Mouse (Mus musculus) small intestine, adult 2 months (tissue): ENCODE measurements around the gene Gpatch11. TPM values are rescaled to one million over a fixed set of nuclear protein-coding genes. Genes with fewer than 3 reads are reported as not detected.
"Not testable (repeated sequence)": the region's sequence is repeated elsewhere in the genome, so short reads cannot be mapped to it uniquely, and the experiment has no call there.

ENCODE experiments used
- H3K27ac ChIP-seq: fragments of 200-500 bp; 2 replicates; pipeline ENCODE4 v1.5.1; 2012; ENCODE audit warnings: low read depth, low read length, control low read depth, inconsistent platforms; ENCODE audit not compliant: insufficient read depth
- H3K27me3 ChIP-seq: fragments of 200-500 bp; 2 replicates; pipeline ENCODE4 v1.6.1; 2012; ENCODE audit warnings: mild to moderate bottlenecking, moderate library complexity, low read length, inconsistent platforms; ENCODE audit not compliant: control insufficient read depth, insufficient read depth
- H3K36me3 ChIP-seq: fragments of 200-500 bp; 2 replicates; pipeline ENCODE4 v1.6.1; 2012; ENCODE audit warnings: mild to moderate bottlenecking, low read length, control low read depth, inconsistent platforms; ENCODE audit not compliant: control insufficient read depth, insufficient read depth
- H3K4me1 ChIP-seq: fragments of 200-500 bp; 2 replicates; pipeline ENCODE4 v1.6.1; 2012; ENCODE audit warnings: low read length, inconsistent platforms, mixed read lengths; ENCODE audit not compliant: control insufficient read depth, insufficient read depth, insufficient read length
- H3K4me3 ChIP-seq: fragments of 200-500 bp; 2 replicates; pipeline ENCODE4 v1.5.1; 2012; ENCODE audit warnings: low read depth, mild to moderate bottlenecking, control low read depth, inconsistent platforms, low read length, moderate library complexity
- CTCF ChIP-seq: fragments of 200-500 bp; IDR thresholded peaks from 2 replicates; pipeline ENCODE4 v1.5.1; 2012; ENCODE audit warnings: low read depth, mild to moderate bottlenecking, control low read depth, inconsistent platforms, low read length, moderate library complexity, mixed read lengths; ENCODE audit not compliant: insufficient replicate concordance, insufficient read length; ENCODE audit errors: extremely low read depth
- POLR2A ChIP-seq: fragments of 200-500 bp; IDR thresholded peaks from 2 replicates; pipeline ENCODE4 v1.6.1; 2012; ENCODE audit warnings: low read depth, mild to moderate bottlenecking, control low read depth, inconsistent platforms, low read length, moderate library complexity
- WGBS: fragments of 180-500 bp; shearing (Covaris S2); methylation state at CpG from one replicate; pipeline ENCODE4 v1.1.7; 2018; 5-methylcytosine and 5-hydroxymethylcytosine counted together
- polyA plus RNA-seq: library from polyadenylated mRNA; depleted of rRNA; stranded (reverse); fragments of >200 nt; gene quantifications from 2 replicates; pipeline ENCODE4 v1.2.3, GENCODE M21; 2012; rRNA removed

Gene Gpatch11
- polyA plus RNA-seq = 4.6 and 6.5 TPM in 2 replicates

DNA sequence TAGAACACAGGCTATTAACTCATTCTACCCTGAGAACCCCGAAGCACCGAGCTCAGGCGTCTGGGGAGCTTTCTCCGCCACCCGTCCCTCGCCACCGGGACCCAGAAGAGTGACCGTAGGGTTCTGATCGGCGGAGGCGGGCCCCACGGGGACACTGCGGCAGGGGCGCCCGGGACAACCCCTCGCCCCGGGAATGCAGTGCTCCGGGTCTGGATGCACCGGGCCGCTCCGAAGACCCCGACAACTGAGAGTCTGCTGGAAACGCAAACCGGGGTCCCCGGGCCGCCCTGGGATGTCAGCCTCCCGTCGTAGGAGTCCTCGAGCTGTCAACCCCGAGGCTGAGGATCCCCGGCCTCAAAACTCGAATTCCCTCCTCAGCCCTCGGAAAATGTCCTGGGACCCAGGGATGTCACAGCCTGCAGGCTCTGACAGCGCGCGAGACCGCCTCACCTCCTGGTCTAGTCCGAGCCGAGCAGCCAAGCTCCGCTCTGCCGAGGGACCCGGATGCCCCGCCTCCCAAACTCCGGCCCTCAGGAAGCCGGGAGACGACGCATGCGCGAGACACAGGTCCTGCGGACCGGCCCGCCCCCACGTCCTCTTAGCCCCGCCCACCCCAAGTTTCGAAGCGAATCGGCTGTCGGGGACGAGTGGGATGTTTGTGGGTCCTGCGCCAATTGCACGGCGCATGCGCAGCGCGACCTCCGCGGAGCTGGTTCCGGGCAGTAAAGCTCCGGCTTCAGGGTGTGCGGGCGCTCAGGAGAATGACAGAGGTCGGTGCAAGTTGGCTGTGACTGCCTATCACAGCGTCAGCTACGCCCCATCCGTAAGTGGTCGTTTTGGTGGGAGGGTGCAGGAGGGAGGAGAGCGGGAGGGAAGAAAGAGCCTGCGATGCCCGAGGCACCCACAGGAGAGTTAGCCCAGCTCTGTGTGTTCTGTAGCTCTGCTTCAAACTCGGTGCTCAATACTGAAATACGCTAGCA lies at the start of gene Gpatch11, which contains the start of gene Heatr5b:
Gene Gpatch11, plus strand, starts transcription at position 712 of the 980 bp plus-strand sequence.
Gene Heatr5b, minus strand, starts transcription at position 509 of the 980 bp plus-strand sequence.
- Histone ChIP-seq H3K27ac (peak within 1 kb of the TSS; percentile 52), H3K4me1 (no peaks in the 10 kb centered on the region), H3K4me3 (peak within 1 kb of the TSS; percentile 93), H3K36me3 (peaks cover 11% of the 10 kb centered on the region), H3K27me3 (no peaks in the 10 kb centered on the region)
- TF ChIP-seq POLR2A (peak; percentile 90), CTCF (no peak)
- WGBS = under 1% methylated on average over 81 of the region's 81 CpGs

DNA sequence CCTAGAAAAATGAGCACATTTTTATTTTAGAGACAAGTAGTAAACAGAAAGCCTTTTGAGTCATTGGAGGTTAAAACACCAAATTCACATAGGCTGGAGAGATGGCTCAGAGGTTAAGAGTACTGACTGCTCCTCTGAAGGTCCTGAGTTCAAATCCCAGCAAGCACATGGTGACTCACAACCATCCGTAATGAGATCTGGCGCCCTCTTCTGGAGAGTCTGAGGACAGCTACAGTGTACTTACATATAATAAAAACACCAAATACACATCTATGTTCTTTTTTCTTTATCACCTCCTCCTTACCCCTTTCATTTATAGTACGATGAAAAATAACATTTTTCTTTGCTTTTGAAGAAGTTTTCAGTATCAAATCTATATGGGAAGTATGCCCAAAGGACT lies 47.1 kb upstream of the Gpatch11 start:
- not testable (repeated sequence) for H3K4me1 ChIP-seq, H3K27me3 ChIP-seq, H3K27ac ChIP-seq, H3K4me3 ChIP-seq
- 79% methylated on average over 3 of the region's 3 CpGs for WGBS
- peaks cover 16% of the 10 kb centered on the region for H3K36me3 ChIP-seq

DNA sequence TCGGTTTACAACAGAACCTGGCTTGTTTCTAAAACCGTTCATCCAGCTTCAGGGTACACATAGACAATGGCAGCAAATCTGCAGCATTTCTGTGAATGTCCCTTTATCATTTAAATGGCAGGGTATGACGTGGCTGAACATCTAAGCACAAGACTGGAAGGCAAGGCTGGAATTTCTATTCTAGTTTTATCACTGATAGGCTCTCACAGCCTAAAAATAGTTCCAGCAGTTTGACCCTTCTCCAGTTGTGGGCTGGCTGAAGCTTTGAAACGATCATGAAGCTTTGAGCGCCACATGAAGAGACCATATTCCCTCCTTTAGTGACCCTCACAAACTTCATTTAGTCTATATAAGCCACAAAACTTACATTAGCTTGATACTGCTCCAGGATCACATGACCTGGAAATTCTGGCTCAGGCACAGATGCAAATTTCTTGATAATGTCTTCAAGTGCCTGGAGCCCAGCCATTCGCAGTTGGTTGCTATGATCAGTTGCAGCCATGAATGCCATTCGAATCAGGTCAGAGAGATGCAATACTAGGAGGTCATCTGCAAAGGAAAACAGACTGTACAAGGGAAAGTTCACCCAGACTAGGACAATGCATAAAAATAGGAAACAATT lies 44.2 kb upstream of the Gpatch11 start:
- no peak overlapping the region for H3K4me3 ChIP-seq
- H3K36me3 ChIP-seq = peaks cover 29% of the 10 kb centered on the region
- no peaks in the 10 kb centered on the region for H3K27me3 ChIP-seq
- H3K4me1 ChIP-seq = no peaks in the 10 kb centered on the region
- TF ChIP-seq POLR2A (no peak), CTCF (no peak)
- 83% methylated on average over 7 of the region's 7 CpGs for WGBS
- no peak overlapping the region for H3K27ac ChIP-seq

DNA sequence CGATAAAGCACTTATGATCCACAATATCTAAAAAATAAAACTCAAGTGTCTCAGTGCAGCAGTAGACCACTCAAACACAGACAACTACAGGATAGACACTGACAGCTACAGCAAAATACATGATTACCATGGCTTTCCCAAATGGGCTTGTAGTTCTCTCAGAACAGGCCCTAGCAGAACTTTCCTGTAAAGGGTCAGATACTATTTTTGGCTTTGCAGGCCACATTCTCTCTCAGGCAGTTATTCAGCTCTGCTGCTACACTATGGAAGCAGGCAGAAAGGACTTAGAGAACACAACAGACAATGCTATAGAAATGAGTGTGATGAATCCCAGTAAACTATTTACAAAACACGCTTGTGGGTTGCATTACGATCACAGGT lies 43.7 kb upstream of the Gpatch11 start:
- 91% methylated on average over 3 of the region's 3 CpGs for WGBS
- peaks cover 34% of the 10 kb centered on the region for H3K36me3 ChIP-seq
- no peak overlapping the region for H3K4me3 ChIP-seq
- TF ChIP-seq CTCF (no peak), POLR2A (no peak)
- H3K27me3 ChIP-seq = no peaks in the 10 kb centered on the region
- H3K4me1 ChIP-seq = no peaks in the 10 kb centered on the region
- no peak overlapping the region for H3K27ac ChIP-seq

DNA sequence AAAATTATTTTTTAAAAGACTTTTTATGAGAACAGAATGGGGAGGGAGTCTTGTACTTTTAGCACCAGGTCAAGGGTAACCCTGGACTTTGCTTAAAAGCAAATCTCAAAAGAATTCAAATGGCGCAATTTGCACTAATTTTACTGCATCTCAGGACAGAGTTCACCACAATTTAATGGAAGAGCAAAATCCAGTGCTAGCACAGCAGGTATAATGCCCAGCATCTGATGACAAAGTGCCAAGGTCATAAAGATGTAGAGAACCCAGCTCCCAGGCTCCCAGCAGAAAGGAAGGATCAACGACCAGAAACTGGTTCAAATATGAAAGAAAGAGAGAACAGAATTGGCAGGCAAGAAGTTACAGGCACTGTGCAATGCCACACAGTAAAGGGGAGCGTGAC lies 43.2 kb upstream of the Gpatch11 start:
- Histone ChIP-seq H3K27me3 (no peaks in the 10 kb centered on the region), H3K4me3 (no peak overlapping the region), H3K27ac (no peak overlapping the region), H3K36me3 (peaks cover 35% of the 10 kb centered on the region), H3K4me1 (no peaks in the 10 kb centered on the region)
- TF ChIP-seq CTCF (no peak), POLR2A (no peak)
- WGBS = 66% methylated on average over 3 of the region's 3 CpGs

DNA sequence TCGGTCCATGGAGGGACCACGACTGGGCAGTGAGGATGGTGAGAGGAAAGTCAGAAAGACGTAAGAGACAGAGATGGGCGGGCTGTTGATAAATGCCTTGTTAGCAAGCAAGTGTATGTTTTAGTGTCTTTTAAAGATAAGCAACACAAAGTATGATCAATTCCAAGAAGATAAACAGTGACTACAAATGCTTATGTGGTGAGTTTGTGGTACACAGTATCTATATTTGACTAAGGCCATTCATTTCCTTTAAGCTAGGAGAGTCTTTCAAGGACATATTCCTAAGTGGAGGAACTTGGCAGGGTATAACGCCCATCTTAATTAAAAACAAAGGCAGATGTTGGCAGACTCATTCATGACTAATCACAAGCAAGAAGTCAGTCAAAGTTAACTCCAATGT lies 41.0 kb upstream of the Gpatch11 start:
- WGBS = 75% methylated on average over 5 of the region's 5 CpGs
- Histone ChIP-seq H3K36me3 (peaks cover 42% of the 10 kb centered on the region), H3K27me3 (no peaks in the 10 kb centered on the region), H3K4me3 (no peak overlapping the region), H3K4me1 (no peaks in the 10 kb centered on the region), H3K27ac (no peak overlapping the region)
- TF ChIP-seq CTCF (no peak), POLR2A (no peak)

DNA sequence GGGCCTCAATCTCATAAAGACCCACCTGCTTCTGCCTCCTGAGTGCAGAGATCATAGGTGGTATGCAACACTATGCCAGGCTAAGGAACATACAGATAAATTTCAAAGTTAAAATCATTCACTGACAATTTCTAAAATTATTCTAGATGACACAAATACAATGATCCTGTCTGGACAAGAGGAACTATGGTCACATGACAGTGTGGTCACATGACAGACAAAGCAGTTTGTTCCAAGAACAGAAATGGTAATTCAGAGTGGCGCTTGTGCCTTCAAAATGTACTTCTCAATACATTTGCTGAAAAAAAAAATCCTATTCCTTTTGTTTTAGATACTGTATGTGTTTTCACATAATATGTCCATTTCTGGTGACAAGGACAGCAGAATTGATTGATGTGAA lies 38.1 kb upstream of the Gpatch11 start:
- TF ChIP-seq CTCF (no peak), POLR2A (no peak)
- H3K36me3 ChIP-seq = peaks cover 38% of the 10 kb centered on the region

More for the DNA sequence above, 38.1 kb upstream of the Gpatch11 start:
- Histone ChIP-seq H3K4me1 (no peaks in the 10 kb centered on the region), H3K27ac (no peak overlapping the region), H3K4me3 (no peak overlapping the region), H3K27me3 (no peaks in the 10 kb centered on the region)
- WGBS = 92% methylated on average over 1 of the region's 1 CpGs
